Mouse (Mus musculus): ENCODE data around the gene Lin28a. TPM values are rescaled to one million over a fixed set of nuclear protein-coding genes. Genes with fewer than 3 reads are reported as not detected.

The Lin28a gene
- total RNA-seq (2021) = 1 to 10 TPM; 1.7 to 2.8 TPM
- long read RNA-seq, experiment 1 = 0 reads
- long read RNA-seq, experiment 2 = 0 reads

GRCm38 (mm10) chr4:134018779-134019145 lies at the start of gene Lin28a:
Gene Lin28a, minus strand, starts transcription at chr4:134018841.
- DNase-seq = no peak

- no peak for DNase-seq
Measured at GRCm38 (mm10) chr4:134067833-134068544, 49.3 kb upstream of the Lin28a start.

- no peak for DNase-seq
Measured at GRCm38 (mm10) chr4:134067383-134067782, 48.7 kb upstream of the Lin28a start.

- DNase-seq = no peak
Measured at GRCm38 (mm10) chr4:134065431-134066004, 46.9 kb upstream of the Lin28a start.

- DNase-seq = no peak
Measured at GRCm38 (mm10) chr4:134062561-134062960, 43.9 kb upstream of the Lin28a start.

GRCm38 (mm10) chr4:134061944-134062446 lies 43.4 kb upstream of the Lin28a start:
- no peak for DNase-seq

- no peak for DNase-seq
Measured at GRCm38 (mm10) chr4:134061166-134061830, 42.7 kb upstream of the Lin28a start.

GRCm38 (mm10) chr4:134060135-134060865 lies 41.7 kb upstream of the Lin28a start, which contains the start of gene Crybg2:
Gene Crybg2, plus strand, starts transcription at chr4:134060815.
- no peak for DNase-seq

- no peak for DNase-seq
Measured at GRCm38 (mm10) chr4:134058908-134059307, 40.3 kb upstream of the Lin28a start.

- no peak for DNase-seq
Measured at GRCm38 (mm10) chr4:134058166-134058715, 39.6 kb upstream of the Lin28a start.

GRCm38 (mm10) chr4:134053538-134053937 lies 34.9 kb upstream of the Lin28a start, which contains the start of gene Zfp683:
Gene Zfp683, plus strand, starts transcription at chr4:134053838.
- DNase-seq = no peak

- DNase-seq = peak; percentile 69
Measured at GRCm38 (mm10) chr4:134052560-134052959, 33.9 kb upstream of the Lin28a start.

- no peak for DNase-seq
Measured at GRCm38 (mm10) chr4:134051912-134052311, 33.3 kb upstream of the Lin28a start.

- no peak for DNase-seq
Measured at GRCm38 (mm10) chr4:134047648-134048047, 29.0 kb upstream of the Lin28a start.

- DNase-seq = no peak
Measured at GRCm38 (mm10) chr4:134043041-134043440, 24.4 kb upstream of the Lin28a start.

- peak; percentile 56 for DNase-seq
Measured at GRCm38 (mm10) chr4:134041317-134042123, 22.9 kb upstream of the Lin28a start.

GRCm38 (mm10) chr4:134035953-134036352 lies 17.3 kb upstream of the Lin28a start:
- peak; percentile 84 for DNase-seq

- no peak for DNase-seq
Measured at GRCm38 (mm10) chr4:134025802-134026201, 7.2 kb upstream of the Lin28a start.

- DNase-seq = peak; percentile 71
Measured at GRCm38 (mm10) chr4:134020621-134021020, 2.0 kb upstream of the Lin28a start.

- no peak for DNase-seq
Measured at GRCm38 (mm10) chr4:134019641-134020351, 1.2 kb upstream of the Lin28a start.

Measured in gastrocnemius, postnatal 10 days (tissue).